Mouse (Mus musculus): ENCODE data around the gene Wwox. TPM values are rescaled to one million over a fixed set of nuclear protein-coding genes. Genes with fewer than 3 reads are reported as not detected.

Gene Wwox
- polyA plus RNA-seq, 1 experiment from 2014 or later: 14.0 TPM

- H3K4me2 ChIP-seq (replicated peaks): no peak overlapping the region
- H3K36me3 ChIP-seq: no peaks in the 10 kb centered on the region
- H3K27ac ChIP-seq (replicated peaks): no peak overlapping the region
- H3K9me3 ChIP-seq: no peaks in the 10 kb centered on the region
- H3K9ac ChIP-seq (replicated peaks): no peak overlapping the region
- H3K4me1 ChIP-seq: peaks cover 10% of the 10 kb centered on the region
- peaks cover 4% of the 10 kb centered on the region; the same call in 1 of the 2 replicates for H3K27me3 ChIP-seq
- no peak for ATAC-seq (ENCODE audit: low FRiP score, low read depth)
- H3K4me3 ChIP-seq: no peak overlapping the region
- 86% methylated on average over 6 of the region's 6 CpGs for WGBS
Measured at GRCm38 (mm10) chr8:115234068-115234467, 794.6 kb downstream of the Wwox start.

- Histone ChIP-seq H3K27ac (replicated peaks) (no peak overlapping the region), H3K9ac (replicated peaks) (no peak overlapping the region), H3K36me3 (no peaks in the 10 kb centered on the region), H3K4me2 (replicated peaks) (no peak overlapping the region), H3K4me1 (peaks cover 10% of the 10 kb centered on the region), H3K9me3 (no peaks in the 10 kb centered on the region), H3K27me3 (peaks cover 25% of the 10 kb centered on the region), H3K4me3 (no peak overlapping the region)
- 25% methylated on average over 9 of the region's 9 CpGs for WGBS
- ATAC-seq (ENCODE audit: low FRiP score, low read depth): no peak
Measured at GRCm38 (mm10) chr8:115237596-115237995, 798.1 kb downstream of the Wwox start.

GRCm38 (mm10) chr8:115243465-115244027 lies 804.1 kb downstream of the Wwox start:
- WGBS: 31% methylated on average over 9 of the region's 9 CpGs
- Histone ChIP-seq H3K27me3 (peaks cover 60% of the 10 kb centered on the region), H3K4me3 (no peak overlapping the region), H3K9ac (replicated peaks) (no peak overlapping the region), H3K4me2 (replicated peaks) (no peak overlapping the region), H3K9me3 (no peaks in the 10 kb centered on the region), H3K27ac (replicated peaks) (no peak overlapping the region), H3K36me3 (no peaks in the 10 kb centered on the region), H3K4me1 (0 out of 2 replicates have a peak, but pooled peaks cover 7% of the 10 kb centered on the region)
- peak; percentile 23; the same call in 1 of the 2 replicates for ATAC-seq (ENCODE audit: low FRiP score, low read depth)

- no peak overlapping the region for H3K4me3 ChIP-seq
- 0 out of 2 replicates have a peak, but pooled peaks cover 11% of the 10 kb centered on the region for H3K4me1 ChIP-seq
- ATAC-seq (ENCODE audit: low FRiP score, low read depth): no peak
- peaks cover 38% of the 10 kb centered on the region; the same call in 1 of the 2 replicates for H3K27me3 ChIP-seq
- peak overlapping the region; percentile 27 for H3K4me2 ChIP-seq (replicated peaks)
- no peak overlapping the region for H3K9ac ChIP-seq (replicated peaks)
- WGBS: 43% methylated on average over 22 of the region's 22 CpGs
- H3K27ac ChIP-seq (replicated peaks): no peak overlapping the region
- H3K9me3 ChIP-seq: no peaks in the 10 kb centered on the region
- H3K36me3 ChIP-seq: no peaks in the 10 kb centered on the region
Measured at GRCm38 (mm10) chr8:115249688-115250366, 810.4 kb downstream of the Wwox start.

GRCm38 (mm10) chr8:115255550-115255949 lies 816.1 kb downstream of the Wwox start:
- Histone ChIP-seq H3K4me3 (no peak overlapping the region), H3K9ac (replicated peaks) (no peak overlapping the region), H3K27ac (replicated peaks) (no peak overlapping the region), H3K4me2 (replicated peaks) (no peak overlapping the region), H3K9me3 (no peaks in the 10 kb centered on the region), H3K36me3 (no peaks in the 10 kb centered on the region), H3K27me3 (peaks cover 7% of the 10 kb centered on the region; the same call in 1 of the 2 replicates), H3K4me1 (peaks cover 10% of the 10 kb centered on the region)
- WGBS: 88% methylated on average over 13 of the region's 13 CpGs
- no peak for ATAC-seq (ENCODE audit: low FRiP score, low read depth)

- ATAC-seq (ENCODE audit: low FRiP score, low read depth): no peak
- no peak overlapping the region for H3K4me2 ChIP-seq (replicated peaks)
Measured at GRCm38 (mm10) chr8:115257417-115257816, 818.0 kb downstream of the Wwox start.

GRCm38 (mm10) chr8:115259806-115260205 lies 820.4 kb downstream of the Wwox start:
- 43% methylated on average over 12 of the region's 12 CpGs for WGBS
- Histone ChIP-seq H3K4me3 (no peak overlapping the region), H3K9me3 (no peaks in the 10 kb centered on the region), H3K4me1 (peaks cover 8% of the 10 kb centered on the region), H3K27ac (replicated peaks) (no peak overlapping the region), H3K9ac (replicated peaks) (no peak overlapping the region), H3K36me3 (no peaks in the 10 kb centered on the region), H3K27me3 (0 out of 2 replicates have a peak, but pooled peaks cover 3% of the 10 kb centered on the region), H3K4me2 (replicated peaks) (no peak overlapping the region)
- ATAC-seq (ENCODE audit: low FRiP score, low read depth): no peak

More at GRCm38 (mm10) chr8:115257417-115257816, 818.0 kb downstream of the Wwox start:
- Histone ChIP-seq H3K9me3 (no peaks in the 10 kb centered on the region), H3K9ac (replicated peaks) (no peak overlapping the region), H3K27me3 (0 out of 2 replicates have a peak, but pooled peaks cover 2% of the 10 kb centered on the region), H3K36me3 (no peaks in the 10 kb centered on the region), H3K4me3 (no peak overlapping the region), H3K4me1 (peaks cover 8% of the 10 kb centered on the region), H3K27ac (replicated peaks) (no peak overlapping the region)
- WGBS: 92% methylated on average over 17 of the region's 17 CpGs

- no peaks in the 10 kb centered on the region for H3K36me3 ChIP-seq
- 0 out of 2 replicates have a peak, but pooled peaks cover 2% of the 10 kb centered on the region for H3K4me1 ChIP-seq
- H3K9ac ChIP-seq (replicated peaks): no peak overlapping the region
- no peak overlapping the region for H3K4me2 ChIP-seq (replicated peaks)
- no peak overlapping the region for H3K27ac ChIP-seq (replicated peaks)
- 0 out of 2 replicates have a peak, but pooled peaks cover 3% of the 10 kb centered on the region for H3K27me3 ChIP-seq
- WGBS: 78% methylated on average over 11 of the region's 11 CpGs
- no peak overlapping the region for H3K4me3 ChIP-seq
- H3K9me3 ChIP-seq: no peaks in the 10 kb centered on the region
- no peak for ATAC-seq (ENCODE audit: low FRiP score, low read depth)
Measured at GRCm38 (mm10) chr8:115267196-115267595, 827.7 kb downstream of the Wwox start.

- Histone ChIP-seq H3K36me3 (no peaks in the 10 kb centered on the region), H3K4me1 (0 out of 2 replicates have a peak, but pooled peaks cover 2% of the 10 kb centered on the region), H3K27ac (replicated peaks) (no peak overlapping the region), H3K4me3 (no peak overlapping the region), H3K27me3 (no peaks in the 10 kb centered on the region), H3K9me3 (no peaks in the 10 kb centered on the region), H3K9ac (replicated peaks) (no peak overlapping the region), H3K4me2 (replicated peaks) (no peak overlapping the region)
- 53% methylated on average over 4 of the region's 4 CpGs for WGBS
- ATAC-seq (ENCODE audit: low FRiP score, low read depth): no peak
Measured at GRCm38 (mm10) chr8:115269601-115270000, 830.1 kb downstream of the Wwox start.

GRCm38 (mm10) chr8:115273976-115274375 lies 834.5 kb downstream of the Wwox start:
- Histone ChIP-seq H3K27me3 (no peaks in the 10 kb centered on the region), H3K9me3 (no peaks in the 10 kb centered on the region), H3K4me2 (replicated peaks) (no peak overlapping the region), H3K4me3 (no peak overlapping the region), H3K36me3 (no peaks in the 10 kb centered on the region), H3K9ac (replicated peaks) (no peak overlapping the region), H3K4me1 (0 out of 2 replicates have a peak, but pooled peaks cover 2% of the 10 kb centered on the region), H3K27ac (replicated peaks) (no peak overlapping the region)
- 70% methylated on average over 6 of the region's 6 CpGs for WGBS
- ATAC-seq (ENCODE audit: low FRiP score, low read depth): no peak

GRCm38 (mm10) chr8:115276281-115276680 lies 836.8 kb downstream of the Wwox start:
- ATAC-seq (ENCODE audit: low FRiP score, low read depth): no peak
- Histone ChIP-seq H3K36me3 (no peaks in the 10 kb centered on the region), H3K27me3 (no peaks in the 10 kb centered on the region), H3K4me2 (replicated peaks) (no peak overlapping the region), H3K27ac (replicated peaks) (no peak overlapping the region), H3K4me3 (no peak overlapping the region), H3K9me3 (no peaks in the 10 kb centered on the region), H3K4me1 (no peaks in the 10 kb centered on the region), H3K9ac (replicated peaks) (no peak overlapping the region)
- WGBS: 72% methylated on average over 2 of the region's 2 CpGs

GRCm38 (mm10) chr8:115278291-115278690 lies 838.8 kb downstream of the Wwox start:
- Histone ChIP-seq H3K4me3 (no peak overlapping the region), H3K4me1 (no peaks in the 10 kb centered on the region), H3K9ac (replicated peaks) (no peak overlapping the region), H3K27ac (replicated peaks) (no peak overlapping the region), H3K4me2 (replicated peaks) (no peak overlapping the region), H3K9me3 (no peaks in the 10 kb centered on the region), H3K36me3 (no peaks in the 10 kb centered on the region), H3K27me3 (no peaks in the 10 kb centered on the region)
- ATAC-seq (ENCODE audit: low FRiP score, low read depth): no peak
- 78% methylated on average over 5 of the region's 5 CpGs for WGBS
